Mouse (Mus musculus): ENCODE data around the gene Cyp2d22. TPM values are rescaled to one million over a fixed set of nuclear protein-coding genes. Genes with fewer than 3 reads are reported as not detected.
A peak's percentile ranks its signal among the peaks of the same experiment; 100 is the strongest.

Cyp2d22 gene
- polyA plus RNA-seq, 1 experiment from 2014 or later, result 1.5 TPM

DNA sequence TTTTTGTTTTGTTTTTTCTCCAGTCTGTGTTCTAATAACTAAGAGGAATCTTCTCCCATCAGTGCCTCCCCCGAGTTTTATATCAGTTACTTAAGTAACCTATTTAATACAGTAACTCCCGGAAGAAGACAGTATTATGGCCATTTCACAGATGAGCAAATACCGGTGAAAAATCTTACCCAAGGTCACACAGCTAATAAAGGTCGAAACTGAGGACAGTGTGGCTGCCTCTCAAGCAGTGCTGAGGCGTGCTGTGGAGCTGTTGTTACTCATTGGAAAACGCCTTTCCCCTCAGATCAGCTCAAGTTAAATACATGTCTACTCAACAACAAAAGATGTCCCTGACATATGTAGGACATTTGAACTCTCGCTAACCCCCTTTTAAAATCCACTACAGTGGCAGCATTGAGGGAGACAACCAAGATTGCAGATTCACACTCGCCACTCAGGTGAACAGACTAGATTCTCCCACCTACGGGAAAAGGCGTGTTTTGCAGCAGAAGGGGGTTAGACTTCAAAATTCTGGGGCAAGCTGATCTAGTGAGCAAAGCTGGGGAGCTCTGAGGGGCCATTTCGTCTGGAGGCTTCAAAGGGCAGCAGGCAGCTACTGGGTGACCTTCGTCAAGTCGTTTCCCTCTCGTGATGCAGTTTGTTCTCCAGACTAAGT, 26.8 kb downstream of the Cyp2d22 start:
- 31% methylated on average over 14 of the region's 14 CpGs for WGBS
- peak overlapping the region; percentile 96 for H3K4me2 ChIP-seq (ENCODE audit: low read length)
- peak overlapping the region; percentile 75 for H3K4me3 ChIP-seq (ENCODE audit: low read depth, low read length)
- H3K27ac ChIP-seq (ENCODE audit: low read length), result peak overlapping the region; percentile 84
- H3K36me3 ChIP-seq (ENCODE audit: control insufficient read depth, insufficient read depth, low read length), result peaks cover 7% of the 10 kb centered on the region
- peaks cover 21% of the 10 kb centered on the region for H3K4me1 ChIP-seq (ENCODE audit: control insufficient read depth, insufficient read depth, low read length)
- no peaks in the 10 kb centered on the region for H3K27me3 ChIP-seq (ENCODE audit: control insufficient read depth, insufficient read depth, low read depth, low read length)
- H3K9ac ChIP-seq (ENCODE audit: low read depth, low read length), result peak overlapping the region; percentile 86
- H3K9me3 ChIP-seq (replicated peaks; ENCODE audit: control insufficient read depth, low read length, poor library complexity, severe bottlenecking), result no peaks in the 10 kb centered on the region
- no peak for ATAC-seq

DNA sequence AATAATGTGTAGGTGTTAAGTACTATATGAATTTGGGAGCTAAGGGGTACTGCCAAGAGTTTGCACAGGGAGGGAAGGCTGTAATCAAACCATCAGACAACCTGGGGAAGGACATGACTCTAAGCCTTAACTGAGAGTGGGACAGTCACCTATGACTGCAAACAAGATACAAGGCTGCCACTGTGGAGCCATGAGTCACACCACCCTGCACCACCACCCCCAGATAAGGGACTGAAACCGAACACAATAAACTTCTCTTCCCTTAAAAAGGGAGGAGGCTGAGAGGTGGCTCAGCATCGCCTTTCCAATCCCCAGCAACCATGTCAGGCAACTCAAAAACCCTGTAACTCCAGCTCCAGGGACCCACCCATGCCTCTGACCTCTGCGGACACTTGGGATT, 28.6 kb downstream of the Cyp2d22 start:
- H3K9me3 ChIP-seq (replicated peaks; ENCODE audit: control insufficient read depth, low read length, poor library complexity, severe bottlenecking), result no peaks in the 10 kb centered on the region
- peaks cover 10% of the 10 kb centered on the region for H3K36me3 ChIP-seq (ENCODE audit: control insufficient read depth, insufficient read depth, low read length)
- WGBS, result 93% methylated on average over 3 of the region's 3 CpGs
- peaks cover 31% of the 10 kb centered on the region for H3K4me1 ChIP-seq (ENCODE audit: control insufficient read depth, insufficient read depth, low read length)
- no peak overlapping the region for H3K4me3 ChIP-seq (ENCODE audit: low read depth, low read length)
- H3K4me2 ChIP-seq (ENCODE audit: low read length), result no peak overlapping the region
- H3K27me3 ChIP-seq (ENCODE audit: control insufficient read depth, insufficient read depth, low read depth, low read length), result no peaks in the 10 kb centered on the region
- H3K27ac ChIP-seq (ENCODE audit: low read length), result no peak overlapping the region
- no peak for ATAC-seq
- H3K9ac ChIP-seq (ENCODE audit: low read depth, low read length), result no peak overlapping the region

DNA sequence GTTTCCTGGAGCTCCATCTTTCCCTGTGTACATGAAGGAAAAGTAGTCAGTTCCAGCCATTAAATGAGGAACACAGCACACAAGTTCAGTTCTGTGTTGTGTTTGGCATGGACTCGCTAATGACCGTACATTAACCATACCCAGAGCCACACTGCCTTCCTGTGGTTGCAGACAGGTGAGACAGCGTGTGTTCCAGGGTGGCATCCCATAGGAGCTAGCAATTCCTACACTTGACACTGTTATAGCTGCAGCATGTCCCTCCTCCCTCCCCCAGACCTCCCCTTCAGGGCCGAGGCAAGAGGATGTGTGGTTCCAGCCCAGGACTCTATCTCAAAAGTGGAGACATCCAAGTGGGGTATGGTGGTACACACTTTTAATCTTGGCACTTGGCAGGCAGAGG, 29.7 kb downstream of the Cyp2d22 start:
- Histone ChIP-seq H3K27ac (ENCODE audit: low read length) (no peak overlapping the region), H3K4me3 (ENCODE audit: low read depth, low read length) (no peak overlapping the region), H3K27me3 (ENCODE audit: control insufficient read depth, insufficient read depth, low read depth, low read length) (no peaks in the 10 kb centered on the region), H3K4me1 (ENCODE audit: control insufficient read depth, insufficient read depth, low read length) (peaks cover 31% of the 10 kb centered on the region), H3K4me2 (ENCODE audit: low read length) (no peak overlapping the region), H3K9me3 (replicated peaks; ENCODE audit: control insufficient read depth, low read length, poor library complexity, severe bottlenecking) (no peaks in the 10 kb centered on the region), H3K36me3 (ENCODE audit: control insufficient read depth, insufficient read depth, low read length) (peaks cover 10% of the 10 kb centered on the region), H3K9ac (ENCODE audit: low read depth, low read length) (no peak overlapping the region)
- 96% methylated on average over 4 of the region's 4 CpGs for WGBS
- no peak for ATAC-seq

- 93% methylated on average over 2 of the region's 2 CpGs for WGBS
- H3K4me1 ChIP-seq (ENCODE audit: control insufficient read depth, insufficient read depth, low read length), result peaks cover 26% of the 10 kb centered on the region
- ATAC-seq, result no peak
- H3K36me3 ChIP-seq (ENCODE audit: control insufficient read depth, insufficient read depth, low read length), result peaks cover 10% of the 10 kb centered on the region
- H3K9ac ChIP-seq (ENCODE audit: low read depth, low read length), result no peak overlapping the region
- no peak overlapping the region for H3K4me2 ChIP-seq (ENCODE audit: low read length)
- H3K9me3 ChIP-seq (replicated peaks; ENCODE audit: control insufficient read depth, low read length, poor library complexity, severe bottlenecking), result no peaks in the 10 kb centered on the region
- H3K27ac ChIP-seq (ENCODE audit: low read length), result no peak overlapping the region
- H3K27me3 ChIP-seq (ENCODE audit: control insufficient read depth, insufficient read depth, low read depth, low read length), result no peaks in the 10 kb centered on the region
- H3K4me3 ChIP-seq (ENCODE audit: low read depth, low read length), result no peak overlapping the region
Observed at GRCm38 (mm10) chr15:82348999-82349341, 31.1 kb downstream of the Cyp2d22 start.

GRCm38 (mm10) chr15:82348258-82348998, 31.6 kb downstream of the Cyp2d22 start:
- H3K27ac ChIP-seq (ENCODE audit: low read length), result no peak overlapping the region
- 87% methylated on average over 8 of the region's 8 CpGs for WGBS
- ATAC-seq, result no peak
- peaks cover 10% of the 10 kb centered on the region for H3K36me3 ChIP-seq (ENCODE audit: control insufficient read depth, insufficient read depth, low read length)
- H3K4me3 ChIP-seq (ENCODE audit: low read depth, low read length), result no peak overlapping the region
- H3K4me2 ChIP-seq (ENCODE audit: low read length), result no peak overlapping the region
- no peaks in the 10 kb centered on the region for H3K9me3 ChIP-seq (replicated peaks; ENCODE audit: control insufficient read depth, low read length, poor library complexity, severe bottlenecking)
- no peak overlapping the region for H3K9ac ChIP-seq (ENCODE audit: low read depth, low read length)
- H3K4me1 ChIP-seq (ENCODE audit: control insufficient read depth, insufficient read depth, low read length), result peaks cover 25% of the 10 kb centered on the region
- no peaks in the 10 kb centered on the region for H3K27me3 ChIP-seq (ENCODE audit: control insufficient read depth, insufficient read depth, low read depth, low read length)

DNA sequence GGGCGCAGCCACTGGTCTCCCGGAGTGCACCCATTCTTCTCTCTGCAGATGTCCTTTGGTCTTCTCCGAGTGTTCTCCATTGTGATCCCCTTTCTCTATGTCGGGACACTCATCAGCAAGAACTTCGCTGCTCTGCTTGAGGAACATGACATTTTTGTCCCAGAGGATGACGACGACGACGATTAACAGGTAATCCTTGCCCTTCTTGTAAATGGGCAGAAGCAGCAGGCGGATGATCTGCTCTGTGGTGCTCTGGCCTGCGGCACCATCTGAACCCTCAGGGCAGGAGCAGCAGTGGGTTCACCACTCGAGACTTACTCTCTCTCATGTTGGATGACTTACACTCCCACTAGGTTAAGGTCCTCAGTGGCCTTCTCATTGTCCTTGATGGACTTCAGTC, 32.2 kb downstream of the Cyp2d22 start:
- no peak overlapping the region for H3K9ac ChIP-seq (ENCODE audit: low read depth, low read length)
- peaks cover 19% of the 10 kb centered on the region for H3K4me1 ChIP-seq (ENCODE audit: control insufficient read depth, insufficient read depth, low read length)
- no peak overlapping the region for H3K4me2 ChIP-seq (ENCODE audit: low read length)
- no peaks in the 10 kb centered on the region for H3K27me3 ChIP-seq (ENCODE audit: control insufficient read depth, insufficient read depth, low read depth, low read length)
- no peak overlapping the region for H3K4me3 ChIP-seq (ENCODE audit: low read depth, low read length)
- no peak for ATAC-seq
- 90% methylated on average over 12 of the region's 12 CpGs for WGBS
- peaks cover 10% of the 10 kb centered on the region for H3K36me3 ChIP-seq (ENCODE audit: control insufficient read depth, insufficient read depth, low read length)
- no peak overlapping the region for H3K27ac ChIP-seq (ENCODE audit: low read length)
- H3K9me3 ChIP-seq (replicated peaks; ENCODE audit: control insufficient read depth, low read length, poor library complexity, severe bottlenecking), result no peaks in the 10 kb centered on the region

DNA sequence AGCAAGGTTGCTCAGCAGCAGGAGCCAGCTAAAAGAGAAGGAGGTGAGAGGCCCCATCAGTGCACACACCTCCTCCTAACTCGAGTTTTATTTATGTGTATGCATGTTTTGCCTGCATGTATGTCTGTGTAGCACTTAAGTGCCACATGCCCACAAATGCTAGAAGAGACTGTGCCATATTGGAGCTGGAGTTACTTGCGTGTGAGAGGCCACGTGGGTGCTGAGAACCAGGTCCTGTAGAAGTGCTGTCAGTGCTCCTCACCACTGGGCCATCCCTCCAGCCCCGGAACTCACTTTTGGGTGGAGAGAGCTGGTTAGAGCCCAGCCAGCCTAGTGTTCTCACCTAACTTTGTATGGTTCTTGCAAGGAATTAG, 32.8 kb downstream of the Cyp2d22 start:
- H3K36me3 ChIP-seq (ENCODE audit: control insufficient read depth, insufficient read depth, low read length), result peaks cover 10% of the 10 kb centered on the region
- no peaks in the 10 kb centered on the region; the same call in 1 of the 2 replicates for H3K27me3 ChIP-seq (ENCODE audit: control insufficient read depth, insufficient read depth, low read depth, low read length)
- H3K27ac ChIP-seq (ENCODE audit: low read length), result no peak overlapping the region; the same call in 1 of the 2 replicates
- H3K4me3 ChIP-seq (ENCODE audit: low read depth, low read length), result peak overlapping the region; percentile 53; the same call in 1 of the 2 replicates
- peak overlapping the region; percentile 75 for H3K4me2 ChIP-seq (ENCODE audit: low read length)
- no peaks in the 10 kb centered on the region for H3K9me3 ChIP-seq (replicated peaks; ENCODE audit: control insufficient read depth, low read length, poor library complexity, severe bottlenecking)
- H3K9ac ChIP-seq (ENCODE audit: low read depth, low read length), result peak overlapping the region; percentile 27; the same call in 1 of the 2 replicates
- WGBS, result 86% methylated on average over 4 of the region's 4 CpGs
- ATAC-seq, result no peak
- peaks cover 15% of the 10 kb centered on the region for H3K4me1 ChIP-seq (ENCODE audit: control insufficient read depth, insufficient read depth, low read length)

DNA sequence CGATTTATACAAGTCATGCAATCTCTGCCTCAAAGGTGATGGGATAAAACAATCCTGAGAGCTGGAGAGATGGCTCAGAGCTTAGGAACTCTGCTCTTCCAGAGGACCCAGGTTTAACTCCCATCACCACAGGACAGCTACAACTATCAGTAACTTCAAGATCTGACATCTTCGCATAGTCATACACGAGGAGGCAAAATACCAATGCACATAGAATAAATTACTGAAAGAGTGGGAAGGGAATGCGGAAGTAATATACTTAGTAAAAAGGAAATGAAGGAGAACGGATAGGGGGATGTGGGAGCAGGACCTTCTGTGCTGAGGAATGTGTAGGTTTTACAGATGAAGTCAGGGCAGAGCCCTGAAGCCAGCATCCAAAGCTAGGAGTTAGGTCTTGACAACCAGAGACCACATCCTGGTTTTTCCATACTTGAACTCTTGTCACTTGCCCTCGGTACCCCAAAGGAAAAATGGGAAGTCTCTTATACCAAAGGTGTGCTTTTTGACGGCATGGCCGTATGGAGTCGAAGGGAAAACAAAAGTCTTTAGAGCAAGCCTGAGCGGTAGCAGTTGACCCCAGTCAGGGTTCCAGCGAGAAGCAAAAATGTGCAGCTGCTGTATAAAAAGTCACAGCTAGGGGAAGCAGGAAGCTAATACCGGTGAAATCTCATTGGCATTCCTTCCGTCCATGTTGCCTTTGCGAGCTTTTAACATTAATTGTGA, 33.3 kb downstream of the Cyp2d22 start:
- peak; percentile 0; the same call in 1 of the 2 replicates for ATAC-seq
- Histone ChIP-seq H3K4me2 (ENCODE audit: low read length) (peak overlapping the region; percentile 75), H3K27ac (ENCODE audit: low read length) (peak overlapping the region; percentile 87), H3K36me3 (ENCODE audit: control insufficient read depth, insufficient read depth, low read length) (peaks cover 10% of the 10 kb centered on the region), H3K4me1 (ENCODE audit: control insufficient read depth, insufficient read depth, low read length) (peaks cover 10% of the 10 kb centered on the region), H3K4me3 (ENCODE audit: low read depth, low read length) (peak overlapping the region; percentile 53), H3K9me3 (replicated peaks; ENCODE audit: control insufficient read depth, low read length, poor library complexity, severe bottlenecking) (no peaks in the 10 kb centered on the region), H3K9ac (ENCODE audit: low read depth, low read length) (peak overlapping the region; percentile 72), H3K27me3 (ENCODE audit: control insufficient read depth, insufficient read depth, low read depth, low read length) (no peaks in the 10 kb centered on the region; the same call in 1 of the 2 replicates)
- 65% methylated on average over 14 of the region's 14 CpGs for WGBS
